Mouse (Mus musculus) limb, embryonic 14.5 days (tissue): ENCODE results near the gene Sbk3. TPM values are rescaled to one million over a fixed set of nuclear protein-coding genes. Genes with fewer than 3 reads are reported as not detected.
"Not testable (repeated sequence)": the region's sequence is repeated elsewhere in the genome, so short reads cannot be mapped to it uniquely, and the experiment has no call there.

Experiments
- ATAC-seq: fragments of 200-750 bp; cut with Nextera tagmentation; 2 replicates; pipeline ENCODE4 v1.8.0; 2017; ENCODE audit warnings: low read depth, moderate number of reproducible peaks, moderate TSS enrichment; ENCODE audit not compliant: low FRiP score
- DNase-seq: peaks from one replicate; pipeline ENCODE4 v3.0.0-alpha.2; 2015; ENCODE audit warnings: low spot score
- H3K27ac ChIP-seq: fragments of 300-500 bp; sonication (generic); replicated peaks from 2 replicates; pipeline ENCODE4 v1.5.1; 2014; ENCODE audit warnings: low read depth, mild to moderate bottlenecking, low read length, moderate library complexity, mixed read lengths
- H3K27me3 ChIP-seq: fragments of 300-500 bp; sonication (generic); 2 replicates; pipeline ENCODE4 v1.6.1; 2014; ENCODE audit warnings: low read length, mixed read lengths; ENCODE audit not compliant: control insufficient read depth, insufficient read depth
- H3K36me3 ChIP-seq: fragments of 300-500 bp; sonication (generic); 2 replicates; pipeline ENCODE4 v1.6.1; 2014; ENCODE audit warnings: mild to moderate bottlenecking, low read length, moderate library complexity, mixed read lengths; ENCODE audit not compliant: control insufficient read depth, insufficient read depth
- H3K4me1 ChIP-seq: fragments of 300-500 bp; sonication (generic); 2 replicates; pipeline ENCODE4 v1.6.1; 2014; ENCODE audit warnings: antibody characterized with exemption, low read length, mixed read lengths; ENCODE audit not compliant: control insufficient read depth, insufficient read depth
- H3K4me2 ChIP-seq: fragments of 300-500 bp; sonication (generic); replicated peaks from 2 replicates; pipeline ENCODE4 v1.6.1; 2014; ENCODE audit warnings: low read depth, mild to moderate bottlenecking, low read length, moderate library complexity; ENCODE audit not compliant: severe bottlenecking
- H3K4me3 ChIP-seq: fragments of 300-500 bp; sonication (generic); replicated peaks from 2 replicates; pipeline ENCODE4 v1.5.1; 2014; ENCODE audit warnings: low read length
- H3K9ac ChIP-seq: fragments of 300-500 bp; sonication (generic); 2 replicates; pipeline ENCODE4 v1.6.1; 2014; ENCODE audit warnings: mild to moderate bottlenecking, low read depth, low read length, moderate library complexity; ENCODE audit not compliant: severe bottlenecking
- H3K9me3 ChIP-seq: fragments of 300-500 bp; sonication (generic); 2 replicates; pipeline ENCODE4 v1.6.1; 2016; ENCODE audit warnings: low read length; ENCODE audit not compliant: control insufficient read depth
- POLR2A ChIP-seq: fragments of 200-500 bp; IDR thresholded peaks from 2 replicates; pipeline ENCODE4 v1.8.0; 2012; ENCODE audit warnings: inconsistent platforms, mild to moderate bottlenecking, moderate library complexity, borderline replicate concordance; ENCODE audit not compliant: insufficient read depth, insufficient read length; ENCODE audit errors: extremely low read depth
- WGBS: fragments of 180-500 bp; shearing (Covaris S2); extraction: QIAGEN DNeasy Blood & Tissue Kit; methylation state at CpG from one replicate; pipeline ENCODE4 v1.1.7; 2014; 5-methylcytosine and 5-hydroxymethylcytosine counted together
- polyA plus RNA-seq, 2 experiments: library from polyadenylated mRNA; depleted of rRNA in 1 of 2; stranded (reverse) in 1 of 2; unstranded in 1 of 2; fragments of >200 nt; fragmentation: Nextera tagmentation in 1 of 2; extraction: Ambion mirVana in 1 of 2; gene quantifications; 2 replicates each; pipeline versions ENCODE4 v1.2.1 to v1.2.3; 2012 to 2014

Gene Sbk3
- polyA plus RNA-seq, 2 experiments = 0.06 to 0.15 TPM

- H3K4me2 ChIP-seq = peak overlapping the region; percentile 62; the same call in 1 of the 2 replicates
- DNase-seq (no peak), ATAC-seq (no peak)
- H3K27me3 ChIP-seq = no peaks in the 10 kb centered on the region
- no peaks in the 10 kb centered on the region for H3K9me3 ChIP-seq
- peaks cover 51% of the 10 kb centered on the region for H3K36me3 ChIP-seq
- no peak overlapping the region for H3K9ac ChIP-seq
- H3K4me1 ChIP-seq = peaks cover 2% of the 10 kb centered on the region; the same call in 1 of the 2 replicates
- H3K4me3 ChIP-seq = peak overlapping the region; percentile 69; the same call in 1 of the 2 replicates
- no peak overlapping the region for H3K27ac ChIP-seq
- 89% methylated on average over 27 of the region's 27 CpGs for WGBS
- TF ChIP-seq POLR2A = no peak
These were observed 41.9 kb upstream of the Sbk3 start for GRCm38 (mm10) chr7:5012681-5013513.

DNA sequence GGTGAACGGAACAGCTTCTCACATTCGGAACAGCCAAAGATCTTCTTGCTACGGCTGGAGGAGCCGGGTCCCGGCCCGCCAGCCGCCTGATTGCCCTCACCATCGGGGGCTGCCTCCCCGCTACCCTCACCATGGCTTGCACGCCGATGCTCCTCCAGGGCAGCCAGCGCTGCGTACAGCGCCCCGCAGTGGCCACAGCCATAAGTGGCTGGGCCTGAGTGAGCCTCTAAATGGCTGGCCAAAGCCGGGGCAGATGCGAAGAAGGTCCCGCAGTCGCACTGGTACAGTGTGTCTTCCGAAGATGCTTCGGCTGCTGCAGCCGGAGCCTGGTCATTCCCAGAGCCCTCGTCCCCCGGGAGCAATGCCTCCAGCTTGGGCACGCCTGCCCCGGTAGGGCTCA lies 37.3 kb upstream of the Sbk3 start:
- H3K4me1 ChIP-seq = 0 out of 2 replicates have a peak, but pooled peaks cover under 1% of the 10 kb centered on the region
- H3K9ac ChIP-seq = no peak overlapping the region
- no peaks in the 10 kb centered on the region for H3K27me3 ChIP-seq
- DNase-seq (no peak), ATAC-seq (no peak)
- no peaks in the 10 kb centered on the region for H3K9me3 ChIP-seq
- TF ChIP-seq POLR2A = no peak
- 96% methylated on average over 26 of the region's 26 CpGs for WGBS
- peaks cover 67% of the 10 kb centered on the region for H3K36me3 ChIP-seq
- no peak overlapping the region for H3K4me2 ChIP-seq
- no peak overlapping the region for H3K27ac ChIP-seq
- no peak overlapping the region for H3K4me3 ChIP-seq

DNA sequence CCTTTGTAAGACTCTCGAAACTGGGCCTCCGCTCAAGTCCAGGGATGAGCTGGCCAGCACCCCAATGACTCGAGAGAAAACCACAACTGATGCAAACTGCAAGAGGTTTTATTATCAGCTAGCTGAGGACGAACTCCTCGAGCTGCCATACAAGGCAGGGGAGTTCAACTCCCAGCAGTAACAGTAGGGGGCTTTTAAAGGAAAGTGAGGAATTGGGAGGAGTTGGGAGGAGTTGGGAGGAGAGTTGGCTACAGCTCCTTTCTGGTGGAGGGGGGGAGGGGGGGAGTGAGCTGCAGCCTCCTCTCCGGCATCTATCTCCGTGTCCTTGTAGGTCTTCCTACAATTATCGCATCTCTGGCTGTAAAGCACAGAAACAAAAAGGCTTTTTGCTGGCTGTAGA lies 31.9 kb upstream of the Sbk3 start:
- not testable (repeated sequence) for H3K27me3 ChIP-seq, H3K4me1 ChIP-seq, H3K9me3 ChIP-seq, H3K4me2 ChIP-seq, ATAC-seq, H3K27ac ChIP-seq, H3K4me3 ChIP-seq, DNase-seq, H3K9ac ChIP-seq
- peaks cover 16% of the 10 kb centered on the region for H3K36me3 ChIP-seq
- WGBS = 75% methylated on average over 8 of the region's 8 CpGs

DNA sequence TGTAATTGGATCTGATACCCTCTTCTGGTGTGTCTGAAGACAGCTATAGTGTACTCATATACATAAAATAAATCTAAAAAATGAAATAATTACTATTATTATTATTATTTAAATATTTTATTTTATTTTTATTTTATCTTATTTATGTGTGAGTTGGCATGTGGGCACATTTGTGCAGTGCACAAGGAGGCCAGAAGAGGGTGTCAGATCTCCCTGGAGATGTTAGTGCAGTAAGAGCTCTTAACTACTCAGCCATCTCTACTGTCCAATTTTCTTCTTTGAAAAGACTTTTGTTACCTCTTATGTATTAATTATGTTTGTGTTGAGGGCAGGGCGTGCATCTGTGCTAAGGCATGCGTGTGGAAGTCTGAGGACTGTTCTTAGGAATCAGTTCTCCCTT lies 28.9 kb upstream of the Sbk3 start:
- Histone ChIP-seq H3K9me3 (no peaks in the 10 kb centered on the region), H3K36me3 (no peaks in the 10 kb centered on the region), H3K4me1 (peaks cover 9% of the 10 kb centered on the region), H3K27ac (no peak overlapping the region), H3K27me3 (peaks cover under 1% of the 10 kb centered on the region; the same call in 1 of the 2 replicates), H3K4me3 (no peak overlapping the region), H3K4me2 (no peak overlapping the region), H3K9ac (no peak overlapping the region)
- no peak for DNase-seq
- 65% methylated on average over 2 of the region's 2 CpGs for WGBS
- TF ChIP-seq POLR2A = no peak
- no peak for ATAC-seq

DNA sequence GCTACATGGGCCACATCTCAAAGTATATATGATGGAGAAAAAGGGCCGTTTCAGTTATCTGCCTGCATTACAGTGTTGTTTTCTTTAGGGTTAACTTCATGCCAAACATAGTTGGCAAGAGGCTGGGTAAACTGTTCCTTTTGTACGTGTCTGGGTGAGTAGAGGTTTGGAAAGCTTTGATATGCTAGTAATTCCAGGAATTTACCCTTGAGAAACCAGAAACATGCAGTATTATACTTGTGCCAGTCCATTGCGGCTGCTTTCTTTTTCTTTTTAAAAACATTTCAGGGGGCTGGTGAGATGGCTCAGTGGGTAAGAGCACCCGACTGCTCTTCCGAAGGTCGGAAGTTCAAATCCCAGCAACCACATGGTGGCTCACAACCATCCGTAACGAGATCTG lies 26.0 kb upstream of the Sbk3 start:
- H3K4me2 ChIP-seq = peak overlapping the region; percentile 81
- H3K4me3 ChIP-seq = peak overlapping the region; percentile 55
- DNase-seq (no peak), ATAC-seq (no peak)
- peaks cover 17% of the 10 kb centered on the region for H3K4me1 ChIP-seq
- H3K9ac ChIP-seq = no peak overlapping the region
- H3K27me3 ChIP-seq = peaks cover 16% of the 10 kb centered on the region
- H3K36me3 ChIP-seq = peaks cover 20% of the 10 kb centered on the region
- no peak overlapping the region for H3K27ac ChIP-seq
- no peak for TF ChIP-seq POLR2A
- WGBS = 66% methylated on average over 6 of the region's 8 CpGs
- H3K9me3 ChIP-seq = 0 out of 2 replicates have a peak, but pooled peaks cover 3% of the 10 kb centered on the region
